Mouse (Mus musculus): ENCODE data around the gene Rere.

GRCm38 (mm10) chr4:150286980-150287379 lies 5.5 kb downstream of the Rere start:
- TF ChIP-seq CTCF (conservative IDR thresholded peaks at IDR 0.05; ENCODE audit: insufficient read depth, insufficient read length, low read depth, low read length) (no peak), POLR2A (IDR thresholded peaks at IDR 0.05; ENCODE audit: low read depth, low read length) (no peak)
